Mouse (Mus musculus) MEL (cell line): Measurements from ENCODE around the gene Fam178b.

Source experiments
- BHLHE40 ChIP-seq: IDR thresholded peaks from 2 replicates; pipeline ENCODE4 v1.6.1; 2012; ENCODE audit warnings: low read depth, mild to moderate bottlenecking, inconsistent platforms, low read length, improper control_type of control experiment, borderline replicate concordance
- CTCF ChIP-seq, 3 experiments: IDR thresholded peaks in 2 of 3; conservative IDR thresholded peaks in 1 of 3; 2 replicates each; pipeline ENCODE4 v1.5.1; 2011 to 2012; ENCODE audit warnings: low read length in 3 of 3, low read depth in 2 of 3, mild to moderate bottlenecking in 2 of 3, improper control_type of control experiment in 1 of 3, inconsistent platforms in 1 of 3, mixed read lengths in 1 of 3, moderate library complexity in 1 of 3; ENCODE audit not compliant: control insufficient read depth in 1 of 3, insufficient read depth in 1 of 3, poor library complexity in 1 of 3, severe bottlenecking in 1 of 3
- EP300 ChIP-seq, 2 experiments: IDR thresholded peaks; 2 replicates each; pipeline ENCODE4 v1.6.1; 2011; ENCODE audit warnings: improper control_type of control experiment in 2 of 2, low read length in 2 of 2, low read depth in 1 of 2, mild to moderate bottlenecking in 1 of 2
- GABPA ChIP-seq: IDR thresholded peaks from 2 replicates; pipeline ENCODE4 v1.6.1; 2012; ENCODE audit warnings: low read depth, mild to moderate bottlenecking, inconsistent platforms, low read length, improper control_type of control experiment, moderate library complexity
- GATA1 ChIP-seq: IDR thresholded peaks from 2 replicates; pipeline ENCODE4 v1.6.1; 2011; ENCODE audit warnings: low read depth, low read length, improper control_type of control experiment
- JUND ChIP-seq: IDR thresholded peaks from 2 replicates; pipeline ENCODE4 v1.6.1; 2011; ENCODE audit warnings: low read depth, mild to moderate bottlenecking, improper control_type of control experiment, low read length
- KAT2A ChIP-seq: conservative IDR thresholded peaks from 2 replicates; pipeline ENCODE4 v1.6.1; 2012; ENCODE audit warnings: low read depth, low read length, improper control_type of control experiment, inconsistent platforms
- MAX ChIP-seq: IDR thresholded peaks from 2 replicates; pipeline ENCODE4 v1.6.1; 2011; ENCODE audit warnings: low read length, improper control_type of control experiment
- POLR2A ChIP-seq, 2 experiments: IDR thresholded peaks; 2 replicates each; pipeline ENCODE4 v1.6.1; 2011 to 2012; ENCODE audit warnings: low read length in 2 of 2, mild to moderate bottlenecking in 2 of 2, control low read depth in 1 of 2, improper control_type of control experiment in 1 of 2, low read depth in 1 of 2, moderate library complexity in 1 of 2; ENCODE audit not compliant: control insufficient read depth in 1 of 2, insufficient read depth in 1 of 2, poor library complexity in 1 of 2
- SIN3A ChIP-seq: IDR thresholded peaks from 2 replicates; pipeline ENCODE4 v1.6.1; 2012; ENCODE audit warnings: low read length, improper control_type of control experiment, inconsistent platforms
- TCF12 ChIP-seq: IDR thresholded peaks from 2 replicates; pipeline ENCODE4 v1.6.1; 2014; ENCODE audit warnings: low read depth, mild to moderate bottlenecking, inconsistent platforms, low read length, improper control_type of control experiment, moderate library complexity
- USF1 ChIP-seq: IDR thresholded peaks from 2 replicates; pipeline ENCODE4 v1.6.1; 2014; ENCODE audit warnings: low read depth, mild to moderate bottlenecking, inconsistent platforms, low read length, improper control_type of control experiment, moderate library complexity
- ZC3H11A ChIP-seq: IDR thresholded peaks from 2 replicates; pipeline ENCODE4 v1.6.1; 2012; ENCODE audit warnings: low read depth, mild to moderate bottlenecking, inconsistent platforms, low read length, improper control_type of control experiment
- ZNF384 ChIP-seq: IDR thresholded peaks from 2 replicates; pipeline ENCODE4 v1.6.1; 2012; ENCODE audit warnings: low read depth, mild to moderate bottlenecking, inconsistent platforms, low read length, improper control_type of control experiment

DNA sequence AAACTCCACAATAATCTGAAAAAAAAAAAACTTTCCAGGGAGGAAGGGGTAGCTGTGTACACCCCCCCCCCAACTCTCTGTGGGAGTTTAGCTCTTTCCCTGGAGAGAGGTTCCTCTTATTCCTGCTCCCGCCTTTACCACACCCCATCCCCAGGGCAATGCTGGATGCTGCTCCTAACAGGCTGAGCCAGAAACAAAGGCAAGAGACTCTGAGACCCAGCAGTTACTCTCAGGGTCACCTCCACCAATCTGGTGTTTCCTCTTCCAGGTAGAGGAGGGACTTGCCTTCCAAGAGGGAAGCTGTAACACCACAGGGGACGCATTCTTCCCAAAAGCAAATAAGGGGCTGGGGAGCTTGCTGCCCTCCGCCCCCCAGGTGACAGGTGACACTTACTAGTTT is 24.8 kb upstream of the Fam178b start:
- TF ChIP-seq TCF12 = no peak
- no peak for TF ChIP-seq GATA1
- no peak for TF ChIP-seq GABPA
- no peak for TF ChIP-seq CTCF (IDR thresholded peaks at IDR 0.05 in 2 of 3, conservative IDR thresholded peaks at IDR 0.05 in 1 of 3; ENCODE audit: control insufficient read depth in 1 of 3, insufficient read depth in 1 of 3, low read depth in 2 of 3, low read length in 3 of 3, poor library complexity in 1 of 3, severe bottlenecking in 1 of 3)
- TF ChIP-seq SIN3A = no peak
- no peak for TF ChIP-seq EP300 (IDR thresholded peaks at IDR 0.05; ENCODE audit: low read depth in 1 of 2, low read length in 2 of 2)
- TF ChIP-seq POLR2A (IDR thresholded peaks at IDR 0.05; ENCODE audit: control insufficient read depth in 1 of 2, insufficient read depth in 1 of 2, low read depth in 1 of 2, low read length in 2 of 2, poor library complexity in 1 of 2) = no peak
- TF ChIP-seq ZC3H11A = no peak
- TF ChIP-seq ZNF384 = no peak
- TF ChIP-seq USF1 = no peak
- TF ChIP-seq BHLHE40 = no peak
- no peak for TF ChIP-seq MAX
- no peak for TF ChIP-seq KAT2A
- no peak for TF ChIP-seq JUND
